Mouse (Mus musculus): ENCODE data around the gene Mical1.

- TF ChIP-seq EP300 (IDR thresholded peaks at IDR 0.05; ENCODE audit: insufficient read depth, low read depth, low read length), result no peak
- no peak for TF ChIP-seq POLR2A (IDR thresholded peaks at IDR 0.05; ENCODE audit: insufficient read depth, low read length)
Measured at GRCm38 (mm10) chr10:41461057-41461722, 14.9 kb upstream of the Mical1 start.
